Mouse (Mus musculus) layer of hippocampus, adult 2 months (tissue): ENCODE data around the gene Wbp2. TPM values are rescaled to one million over a fixed set of nuclear protein-coding genes. Genes with fewer than 3 reads are reported as not detected.

Source experiments
- DNase-seq, 2 experiments: peaks; one replicate each; pipeline ENCODE4 v3.0.0; 2022; ENCODE audit warnings: low spot score in 2 of 2
- H3K27ac ChIP-seq: fragments of 200-600 bp; 2 replicates; pipeline ENCODE4 v1.8.1; 2022
- H3K4me3 ChIP-seq: fragments of 200-600 bp; 2 replicates; pipeline ENCODE4 v1.8.1; 2022; ENCODE audit warnings: mild to moderate bottlenecking
- CTCF ChIP-seq: fragments of 200-600 bp; conservative IDR thresholded peaks from 2 replicates; pipeline ENCODE4 v1.8.1; 2022; ENCODE audit warnings: antibody characterized with exemption, mild to moderate bottlenecking, moderate library complexity
- total RNA-seq, 2 experiments: library from RNA; stranded (reverse); gene quantifications; 2 replicates each; pipeline ENCODE4 v1.2.3; 2021

The Wbp2 gene
- total RNA-seq, 2 experiments from 2014 or later, result 417 to 440 TPM

DNA sequence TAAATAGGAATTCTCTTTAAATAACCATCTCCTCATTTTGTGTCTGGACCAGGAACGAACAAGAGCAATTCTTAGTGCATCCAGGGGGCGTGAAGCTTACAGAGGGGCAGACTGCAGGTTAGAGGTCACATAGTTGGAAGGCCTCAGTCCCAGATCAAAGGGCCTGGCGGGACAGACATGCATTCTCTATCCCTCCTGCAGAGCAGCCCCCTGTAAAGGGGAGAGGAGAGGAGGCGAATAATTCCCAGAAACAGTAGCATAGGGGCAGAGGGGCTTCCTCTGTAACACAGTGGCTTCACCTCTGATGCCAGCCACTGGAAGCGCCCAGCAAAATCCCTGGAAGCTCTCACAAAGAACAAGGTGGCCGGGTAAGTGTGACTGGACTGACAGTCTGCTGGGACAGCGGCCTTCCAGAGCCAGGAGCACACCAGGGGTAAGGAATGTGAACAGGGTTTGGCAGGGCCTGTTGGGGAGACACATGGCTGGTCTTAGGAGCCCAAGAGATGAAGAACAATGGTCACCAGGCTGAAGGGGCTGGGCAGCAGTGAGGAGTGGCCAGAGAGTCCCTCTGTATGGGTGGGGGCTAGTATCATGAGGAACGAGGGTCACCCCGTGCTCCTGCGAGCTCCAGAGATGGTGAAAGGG lies 8.0 kb downstream of the Wbp2 start:
- DNase-seq, result no peak
- no peak for TF ChIP-seq CTCF
- Histone ChIP-seq H3K27ac (peak overlapping the region; percentile 94), H3K4me3 (no peak overlapping the region)

DNA sequence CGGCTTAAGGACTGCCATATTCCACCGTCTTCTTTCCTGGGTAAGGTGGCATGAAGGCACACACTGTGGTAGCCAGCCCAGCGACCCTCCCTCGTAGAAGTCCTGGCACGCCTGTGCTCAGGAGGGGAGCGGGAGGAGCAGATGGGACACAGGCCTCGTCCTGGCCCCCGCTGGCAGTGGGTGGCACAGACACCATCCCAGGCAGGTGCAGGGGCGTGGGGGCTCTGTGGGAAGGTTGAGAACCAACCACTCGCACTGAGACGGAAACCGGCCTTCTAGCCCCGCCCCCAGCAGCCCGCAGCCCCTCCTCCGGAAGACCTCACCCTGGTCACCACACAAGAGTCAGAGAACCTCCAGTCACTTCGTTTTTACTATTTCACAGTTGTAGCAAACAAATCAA lies 8.6 kb downstream of the Wbp2 start:
- no peak for TF ChIP-seq CTCF
- DNase-seq, result no peak
- Histone ChIP-seq H3K4me3 (no peak overlapping the region; the same call in 1 of the 2 replicates), H3K27ac (peak overlapping the region; percentile 94)

DNA sequence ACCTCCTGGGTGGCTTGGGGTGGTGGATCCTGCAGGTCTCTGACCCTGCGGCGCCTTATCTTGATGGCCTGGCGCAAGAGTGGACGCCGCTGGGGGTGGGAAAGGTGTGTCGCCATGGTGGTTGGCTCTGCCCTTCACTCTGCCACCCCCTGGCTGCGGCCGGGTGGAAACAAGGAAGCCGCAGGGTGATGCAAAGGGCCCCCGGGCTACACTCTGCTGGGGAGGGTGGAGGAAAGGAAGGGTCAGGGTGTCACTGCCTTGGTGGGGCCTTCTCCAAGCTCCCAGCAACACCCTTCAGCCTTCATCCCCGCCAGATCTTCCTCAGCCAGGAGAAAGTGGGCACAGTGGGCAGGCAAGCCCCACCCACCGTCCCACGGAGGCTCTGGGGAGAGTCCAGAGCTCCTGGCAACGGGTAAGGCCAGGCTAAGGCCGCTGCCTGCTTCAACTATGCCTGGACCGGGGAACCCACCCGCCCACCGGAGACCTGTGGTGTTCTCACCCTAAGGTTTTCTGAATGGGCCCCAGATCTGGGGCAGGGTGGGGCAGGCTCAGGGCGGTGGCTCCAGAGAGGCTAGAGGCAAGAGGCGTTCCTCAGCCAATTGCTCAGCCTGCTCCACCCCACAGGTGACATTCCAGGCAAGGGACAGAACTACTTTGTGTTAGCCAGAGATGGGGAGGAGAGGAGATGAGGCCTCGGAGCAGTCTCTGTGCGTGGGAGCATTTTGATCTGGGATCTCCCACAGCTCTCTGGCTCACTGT lies 9.2 kb downstream of the Wbp2 start, which contains the start of gene Unc13d:
Gene Unc13d, minus strand, starts transcription at position 516 of the 759 bp plus-strand sequence.
- Histone ChIP-seq H3K27ac (peak within 1 kb of the TSS; percentile 94), H3K4me3 (no peak within 1 kb of the TSS; the same call in 1 of the 2 replicates)
- no peak for DNase-seq
- TF ChIP-seq CTCF, result peak; percentile 44

DNA sequence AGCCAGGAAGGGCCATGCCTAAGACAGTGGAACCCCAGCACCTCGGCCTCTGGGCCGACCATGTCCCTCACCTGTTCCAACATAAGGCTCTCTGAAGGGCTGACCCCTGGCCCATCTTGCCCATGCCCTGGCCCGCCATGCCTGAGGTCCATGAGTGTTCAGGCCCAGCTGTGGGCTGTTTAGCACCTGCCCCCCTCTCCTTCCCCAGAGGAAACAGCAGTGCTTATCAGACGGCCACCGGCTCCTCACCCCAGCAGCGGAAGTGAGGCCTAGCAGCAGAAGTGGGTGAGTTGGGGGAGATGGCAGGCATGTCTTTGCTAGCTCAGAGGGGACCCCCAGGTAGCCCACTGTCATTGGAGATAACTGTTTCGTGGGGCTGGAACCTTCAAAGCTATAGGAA lies 10.0 kb downstream of the Wbp2 start:
- no peak for TF ChIP-seq CTCF
- DNase-seq, result no peak
- Histone ChIP-seq H3K27ac (peak overlapping the region; percentile 94; the same call in 1 of the 2 replicates), H3K4me3 (no peak overlapping the region)

DNA sequence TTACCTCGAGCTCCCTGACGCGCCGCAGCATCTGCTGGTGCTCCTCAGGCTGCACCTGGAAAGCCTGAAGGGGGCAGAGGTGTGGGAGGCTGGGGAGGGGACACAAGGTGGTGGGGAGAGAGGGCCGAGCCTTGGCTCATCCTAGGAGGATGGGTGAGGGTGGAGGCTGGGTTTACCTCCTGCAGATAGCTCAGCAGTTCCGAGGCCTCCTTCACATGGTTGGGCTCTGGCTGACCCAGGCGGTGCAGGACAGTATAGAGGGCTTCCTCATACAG lies 10.6 kb downstream of the Wbp2 start:
- H3K27ac ChIP-seq, result no peak overlapping the region
- TF ChIP-seq CTCF, result no peak
- H3K4me3 ChIP-seq, result no peak overlapping the region
- no peak for DNase-seq

DNA sequence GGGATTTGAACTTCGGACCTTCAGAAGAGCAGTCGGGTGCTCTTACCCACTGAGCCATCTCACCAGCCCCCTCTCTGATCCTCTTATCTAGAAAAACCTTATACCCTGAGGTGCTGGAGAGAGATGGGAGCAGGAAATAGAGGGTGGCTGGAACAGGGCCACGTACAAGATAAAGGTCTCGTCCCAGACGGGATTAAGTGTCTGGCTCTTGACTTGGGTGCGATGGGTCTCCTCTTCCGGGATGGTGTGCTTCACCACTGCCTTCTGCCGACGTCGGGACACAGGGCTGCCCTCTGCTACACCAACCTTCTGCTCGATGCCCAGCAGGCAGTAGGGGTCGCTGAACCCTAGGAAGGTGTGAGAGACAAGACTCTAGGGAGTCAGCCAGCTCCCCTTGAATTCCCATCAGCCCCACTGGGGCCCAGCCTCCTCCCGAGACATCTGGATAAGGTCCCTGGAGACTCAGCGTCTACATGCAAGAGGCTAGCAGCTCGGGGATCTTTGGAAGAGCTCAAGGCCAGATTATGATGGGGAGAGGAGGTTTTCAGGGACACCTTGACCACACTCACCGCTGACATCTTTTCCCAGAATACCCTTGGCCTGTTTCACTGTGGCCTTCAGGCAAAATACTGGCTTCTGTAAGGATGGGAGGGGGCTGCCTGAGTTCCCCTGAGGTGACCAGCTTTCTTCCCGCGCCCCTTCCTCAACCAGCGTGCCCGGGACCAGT lies 11.1 kb downstream of the Wbp2 start:
- DNase-seq, result no peak
- no peak overlapping the region for H3K4me3 ChIP-seq
- no peak for TF ChIP-seq CTCF
- H3K27ac ChIP-seq, result no peak overlapping the region

DNA sequence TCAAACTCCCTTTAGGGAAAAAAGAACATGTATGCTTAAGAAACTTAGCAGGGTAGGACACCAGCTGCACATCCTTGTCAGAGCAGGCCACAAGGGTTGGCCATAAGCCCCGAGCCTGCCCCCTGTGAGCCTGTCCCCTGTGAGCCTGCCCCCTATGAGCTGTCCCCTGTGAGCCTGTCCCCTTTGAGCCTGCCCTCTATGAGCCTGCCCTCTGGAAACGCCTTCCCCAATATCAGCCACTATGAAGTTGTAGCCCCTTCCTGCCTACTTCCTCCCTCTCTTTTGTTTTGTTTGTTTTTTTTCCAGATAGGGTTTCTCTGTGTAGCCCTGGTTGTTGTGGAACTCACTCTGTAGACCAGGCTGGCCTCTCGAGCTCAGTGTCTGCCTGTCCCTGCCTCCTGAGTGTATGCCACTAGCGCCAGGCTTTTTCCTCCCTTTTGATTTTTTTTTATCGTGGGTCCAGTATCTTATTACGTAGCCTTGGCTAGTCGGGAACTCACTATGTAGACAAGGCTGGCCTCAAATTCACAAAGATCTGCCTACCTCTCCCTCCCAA lies 12.3 kb downstream of the Wbp2 start:
- Histone ChIP-seq H3K4me3 (no peak overlapping the region), H3K27ac (no peak overlapping the region)
- DNase-seq, result no peak
- no peak for TF ChIP-seq CTCF

DNA sequence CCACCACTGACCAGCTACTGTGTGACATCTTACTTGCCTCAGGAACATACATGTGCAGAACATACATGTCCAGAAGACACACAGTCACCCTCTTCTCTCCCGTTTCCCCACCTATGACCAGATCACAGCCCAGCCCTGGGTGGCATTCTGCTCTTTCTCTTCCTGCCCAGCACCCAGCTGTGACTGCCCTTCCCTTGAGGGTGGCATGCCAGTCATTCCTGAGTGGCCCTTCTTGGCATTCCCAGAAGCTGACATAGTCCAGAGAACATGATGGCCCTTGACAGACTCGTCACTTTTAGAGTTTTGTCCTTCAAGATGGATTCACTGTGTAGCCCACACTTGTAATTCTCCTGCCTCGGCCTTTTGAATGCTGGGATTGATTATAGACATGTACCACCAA lies 14.2 kb downstream of the Wbp2 start:
- Histone ChIP-seq H3K4me3 (no peak overlapping the region), H3K27ac (no peak overlapping the region)
- no peak for TF ChIP-seq CTCF
- DNase-seq, result no peak

DNA sequence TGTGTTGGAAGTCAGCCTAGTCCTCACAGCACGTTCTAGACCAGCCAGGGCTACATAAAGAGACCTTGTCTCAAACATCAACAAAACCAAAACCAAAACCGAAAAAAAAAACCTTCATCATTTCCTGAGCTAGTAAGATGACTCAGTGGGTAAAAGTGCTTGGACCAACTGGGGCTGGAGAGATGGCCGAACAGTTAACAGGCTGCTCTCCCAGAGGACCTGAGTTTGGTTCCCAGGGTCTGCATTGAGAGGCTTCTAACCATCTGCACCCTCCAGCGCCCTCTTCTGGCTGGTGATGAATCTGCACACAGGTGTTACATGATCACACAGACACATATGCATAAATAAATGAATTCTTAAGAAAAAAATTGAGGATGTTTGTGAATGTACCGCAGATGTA lies 15.3 kb downstream of the Wbp2 start:
- TF ChIP-seq CTCF, result peak; percentile 62
- H3K4me3 ChIP-seq, result no peak overlapping the region
- H3K27ac ChIP-seq, result no peak overlapping the region
- DNase-seq, result no peak

DNA sequence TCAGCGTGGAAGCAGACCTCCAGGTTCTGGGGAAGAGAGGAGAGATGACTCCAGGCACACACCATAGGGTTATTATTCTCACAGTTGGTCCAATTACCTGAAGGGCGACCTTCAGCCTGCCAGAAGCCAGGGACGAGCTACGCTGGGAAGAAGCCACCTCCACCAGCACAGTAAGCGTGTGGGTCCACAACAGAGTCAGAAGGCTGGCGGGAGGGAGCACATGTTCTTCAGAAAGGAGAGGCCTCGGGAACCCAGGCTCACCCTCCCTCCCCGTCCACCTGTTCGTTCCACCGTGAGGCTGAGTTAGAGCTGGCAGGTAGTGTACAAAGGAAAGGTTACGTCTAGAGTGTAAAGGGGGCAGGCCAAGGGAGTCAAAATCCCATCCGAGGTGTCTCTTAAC lies 21.4 kb downstream of the Wbp2 start:
- 0 out of 2 replicates have a peak overlapping the region, but pooled peaks have one; percentile 90 for H3K27ac ChIP-seq
- H3K4me3 ChIP-seq, result no peak overlapping the region
- TF ChIP-seq CTCF, result no peak
- DNase-seq, result no peak

DNA sequence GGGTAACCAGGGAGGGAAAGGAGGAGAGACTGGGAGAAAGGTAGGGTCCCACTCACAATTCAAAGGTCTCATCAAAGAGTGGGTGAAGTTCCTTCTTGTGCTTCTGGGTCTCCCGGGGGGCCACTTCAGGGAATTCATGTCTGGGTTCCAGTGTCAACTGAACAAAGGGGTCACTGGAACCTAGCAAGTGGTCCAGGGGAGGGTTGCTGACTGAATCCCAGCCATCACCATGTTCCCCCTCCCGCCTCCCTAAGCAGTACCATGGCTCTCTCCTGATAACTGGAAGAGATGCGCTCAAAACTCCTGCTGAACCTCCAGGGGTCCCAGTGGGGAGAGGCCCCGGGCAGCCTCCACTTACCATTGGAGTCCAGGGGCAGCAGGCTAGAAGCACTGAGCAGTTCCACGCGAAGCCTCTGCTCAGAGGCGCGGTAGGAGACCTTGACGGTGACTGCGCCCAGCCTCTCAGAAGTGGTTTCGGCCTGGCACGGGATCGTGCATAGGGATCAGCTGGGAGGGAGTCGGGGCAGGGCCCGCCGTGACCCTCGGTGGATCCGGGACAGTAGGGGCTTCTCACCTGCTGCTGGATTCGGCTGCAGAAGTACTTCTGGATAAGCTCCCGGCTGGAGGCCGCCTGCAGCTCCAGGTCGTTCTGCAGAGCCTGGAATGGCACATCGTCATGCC lies 22.5 kb downstream of the Wbp2 start:
- H3K4me3 ChIP-seq, result no peak overlapping the region
- no peak for DNase-seq
- peak overlapping the region; percentile 90 for H3K27ac ChIP-seq
- no peak for TF ChIP-seq CTCF

DNA sequence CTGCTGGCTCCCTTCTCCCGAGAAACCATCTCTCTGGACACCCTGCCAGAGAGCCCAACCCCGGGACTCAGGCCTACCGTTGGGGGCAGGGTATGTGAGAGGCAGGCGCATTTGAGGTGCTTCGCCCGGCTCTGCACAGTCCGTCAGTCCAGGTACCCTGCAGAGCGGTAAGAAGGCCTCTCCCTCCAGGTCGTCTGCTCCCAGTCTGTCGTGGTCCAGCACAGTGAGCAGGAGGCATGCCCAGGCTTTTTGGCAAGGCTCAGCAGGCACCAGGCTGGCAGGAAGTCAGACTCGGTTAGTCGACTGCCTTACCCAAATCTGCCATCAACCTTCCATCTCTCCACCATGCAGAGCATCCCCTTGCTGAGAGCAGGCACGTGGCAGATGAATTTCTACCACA lies 23.2 kb downstream of the Wbp2 start:
- Histone ChIP-seq H3K27ac (peak overlapping the region; percentile 90), H3K4me3 (no peak overlapping the region)
- no peak for TF ChIP-seq CTCF
- peak in 1 of 2 experiments; percentile 53 for DNase-seq

DNA sequence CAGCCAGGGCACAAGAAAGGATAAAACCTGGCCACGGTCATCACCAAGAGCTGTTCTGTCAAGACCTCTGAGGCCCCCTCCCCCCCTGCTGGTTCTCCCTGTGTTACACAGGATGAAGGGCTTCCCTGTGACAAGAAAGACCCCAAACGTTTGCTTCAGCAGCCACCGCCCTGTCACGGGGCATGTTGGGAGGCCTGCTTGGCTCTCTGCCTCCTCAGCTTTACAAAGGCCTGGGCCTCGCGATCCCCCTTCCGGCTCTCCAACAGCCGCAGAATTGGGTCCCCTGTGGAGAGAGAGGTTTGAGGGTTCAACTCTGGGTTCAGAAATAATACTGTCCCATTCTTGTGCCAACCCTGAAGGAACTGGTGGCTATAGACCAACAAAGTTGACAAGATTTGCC lies 24.3 kb downstream of the Wbp2 start:
- no peak for TF ChIP-seq CTCF
- Histone ChIP-seq H3K4me3 (no peak overlapping the region), H3K27ac (peak overlapping the region; percentile 90)
- DNase-seq, result no peak
